Mouse (Mus musculus) cerebellum, adult 9-10 months (tissue): Measurements from ENCODE around the gene Phf11c.
"Not testable (repeated sequence)": the region's sequence is repeated elsewhere in the genome, so short reads cannot be mapped to it uniquely, and the experiment has no call there.

Experiments used
- DNase-seq: peaks from one replicate; pipeline ENCODE4 v3.0.0; 2022

Gene Phf11c

DNA sequence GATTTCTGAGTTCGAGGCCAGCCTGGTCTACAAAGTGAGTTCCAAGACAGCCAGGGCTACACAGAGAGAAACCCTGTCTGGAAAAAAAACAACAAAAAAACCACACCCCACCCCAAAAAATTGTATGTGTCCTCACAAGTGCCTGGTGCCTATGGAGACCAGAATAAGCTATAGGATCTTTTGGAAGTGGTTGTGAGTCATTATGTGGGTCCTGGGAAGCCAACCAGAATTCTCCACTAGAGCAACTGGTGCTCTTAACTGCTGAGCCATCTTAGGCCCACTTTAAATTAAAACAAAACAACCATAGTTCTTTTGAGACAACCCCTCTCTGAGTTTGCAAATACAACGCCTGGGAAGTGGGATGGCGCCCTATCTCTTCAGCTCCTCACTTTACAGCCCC lies at the start of gene Phf11c:
Gene Phf11c (minus strand): TSS at position 101 of the 400 bp plus-strand sequence.
- no peak for DNase-seq

DNA sequence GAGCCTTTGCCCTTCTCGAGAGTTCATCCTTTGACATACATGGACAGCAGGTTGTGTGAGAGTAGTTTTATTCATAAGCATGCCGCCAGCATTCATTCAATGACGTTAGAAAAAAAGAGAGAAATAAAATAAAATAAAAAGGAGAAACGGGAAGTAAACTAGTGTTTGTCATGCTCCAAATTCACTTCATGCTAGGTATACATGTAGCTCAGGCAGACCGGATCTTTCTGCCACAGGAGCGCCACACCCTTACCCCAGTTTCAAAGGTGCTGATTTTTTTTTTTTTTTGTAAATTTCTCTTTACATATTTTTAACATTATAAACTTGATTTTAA lies 46.3 kb upstream of the Phf11c start:
- no peak for DNase-seq

DNA sequence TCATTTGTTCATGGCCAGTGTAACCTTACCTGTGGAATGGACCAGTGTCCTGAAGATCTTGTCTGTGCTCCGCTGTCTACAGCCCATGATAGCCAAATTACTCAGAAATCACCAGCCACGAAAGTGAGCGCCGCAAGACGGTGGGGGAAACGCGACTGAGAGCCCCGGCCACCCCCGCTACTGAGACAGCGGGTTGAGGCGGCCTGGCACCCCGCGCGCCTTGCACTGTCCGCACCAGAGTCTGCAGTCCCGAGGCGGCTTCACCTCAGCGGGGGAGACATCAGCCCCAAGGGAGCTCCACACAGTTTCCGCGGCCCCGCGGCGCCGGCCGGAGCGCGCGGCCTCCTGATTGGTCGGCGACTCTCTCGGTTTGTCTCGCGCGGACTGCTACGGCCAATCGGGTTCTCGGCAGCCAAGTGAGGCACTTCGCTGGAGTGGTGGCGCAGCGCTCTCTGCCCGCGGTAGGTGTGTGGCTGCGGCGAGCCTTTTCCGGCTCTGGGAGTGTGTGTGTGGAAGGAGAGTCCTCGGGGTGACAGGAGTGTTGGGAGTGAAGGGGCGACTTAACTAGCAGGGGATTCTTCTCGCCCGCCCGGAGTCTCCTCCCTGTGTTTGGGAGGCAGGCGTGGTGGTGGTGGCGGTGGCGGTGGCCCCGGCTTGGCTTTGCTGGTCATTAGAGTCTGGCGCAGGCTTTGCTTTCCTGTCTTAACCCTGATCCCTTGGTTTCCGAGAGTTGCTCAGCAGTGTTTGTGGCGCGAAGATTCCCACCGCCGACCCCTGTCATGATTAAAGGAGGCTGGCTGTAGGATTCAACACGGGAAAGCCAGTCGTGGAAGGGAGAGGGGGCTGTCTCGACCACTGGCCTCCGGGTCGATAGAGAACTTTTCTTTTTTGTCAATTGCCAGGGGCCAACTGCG lies 45.6 kb upstream of the Phf11c start, which contains the start of the genes Setdb2 and Cab39l:
Gene Setdb2 (minus strand): TSS at position 327 of the 914 bp plus-strand sequence.
Gene Cab39l (plus strand): TSS at position 415 of the 914 bp plus-strand sequence.
- DNase-seq: peak; percentile 91

DNA sequence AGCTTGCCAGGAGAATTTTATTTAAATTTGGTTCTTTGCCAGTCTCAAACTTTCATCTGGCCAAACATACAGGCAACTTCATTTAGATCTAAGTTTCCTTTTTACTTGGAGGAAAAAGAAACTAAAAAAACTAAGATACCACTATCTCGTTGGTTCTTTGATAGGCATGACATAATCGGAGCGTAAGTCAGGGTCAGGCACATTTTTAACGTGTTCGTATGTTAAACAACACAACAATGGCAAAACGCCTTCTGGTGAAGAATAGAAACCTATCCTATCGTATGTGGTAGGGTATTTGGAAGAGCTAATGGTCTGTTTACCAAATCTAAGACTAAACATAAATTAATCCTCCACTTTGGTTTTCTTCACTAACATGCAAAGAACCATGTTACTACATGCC lies 44.9 kb upstream of the Phf11c start:
- DNase-seq: peak; percentile 8

DNA sequence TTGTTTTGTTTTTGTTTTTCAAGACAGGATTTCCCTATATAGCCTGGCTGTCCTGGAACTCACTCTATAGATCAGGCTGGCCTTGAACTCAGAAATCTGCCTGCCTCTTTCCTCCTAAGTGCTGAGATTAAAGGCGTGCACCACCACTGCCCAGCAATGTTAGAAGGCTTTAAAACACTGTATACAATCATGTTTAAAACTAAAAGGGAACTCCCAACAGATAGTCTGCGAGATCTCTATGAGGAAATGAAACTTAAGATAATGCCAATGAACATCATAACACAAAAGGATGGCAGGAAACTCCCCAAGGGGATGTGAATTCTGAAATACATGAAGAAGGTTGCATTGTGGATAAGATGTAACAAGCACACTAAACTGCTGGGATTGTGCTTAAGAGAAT lies 43.3 kb upstream of the Phf11c start:
- DNase-seq: no peak

DNA sequence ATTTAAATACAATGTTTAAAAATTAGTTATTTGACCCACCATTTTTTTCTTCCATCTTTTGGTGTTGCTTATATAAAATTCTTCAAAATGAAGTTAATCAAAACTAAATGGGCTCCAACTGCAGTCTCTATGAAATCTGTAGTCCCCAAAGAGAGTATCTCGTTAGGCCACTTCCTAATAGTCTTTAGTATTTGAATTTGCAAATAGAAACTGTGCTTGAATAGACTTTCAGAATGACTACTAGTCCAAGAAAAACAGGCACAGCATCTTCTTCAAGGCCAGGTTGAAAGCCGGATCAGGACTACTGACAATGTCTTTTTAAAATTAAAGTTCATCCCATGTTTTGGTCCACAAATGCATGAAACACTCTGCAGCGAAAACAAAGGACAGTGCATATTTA lies 42.2 kb upstream of the Phf11c start:
- no peak for DNase-seq

DNA sequence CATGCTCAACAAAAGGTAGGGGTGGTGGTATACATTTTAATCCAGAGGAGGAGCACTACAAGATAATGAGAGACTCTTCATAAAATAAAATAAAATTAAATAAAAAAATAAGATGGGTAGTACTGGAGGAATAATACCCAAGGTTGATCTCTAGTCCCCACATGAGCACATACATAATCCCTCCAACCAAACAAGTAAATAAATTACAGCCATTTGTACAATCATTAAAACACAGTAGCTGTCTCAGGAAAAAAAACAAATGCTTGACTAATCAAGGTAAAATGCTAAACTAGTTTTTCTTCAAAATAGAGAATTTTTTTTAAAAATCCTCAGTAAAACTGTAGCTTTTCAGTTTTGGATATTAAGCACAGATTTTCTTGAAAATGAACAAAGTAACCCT lies 40.0 kb upstream of the Phf11c start:
- DNase-seq: no peak

DNA sequence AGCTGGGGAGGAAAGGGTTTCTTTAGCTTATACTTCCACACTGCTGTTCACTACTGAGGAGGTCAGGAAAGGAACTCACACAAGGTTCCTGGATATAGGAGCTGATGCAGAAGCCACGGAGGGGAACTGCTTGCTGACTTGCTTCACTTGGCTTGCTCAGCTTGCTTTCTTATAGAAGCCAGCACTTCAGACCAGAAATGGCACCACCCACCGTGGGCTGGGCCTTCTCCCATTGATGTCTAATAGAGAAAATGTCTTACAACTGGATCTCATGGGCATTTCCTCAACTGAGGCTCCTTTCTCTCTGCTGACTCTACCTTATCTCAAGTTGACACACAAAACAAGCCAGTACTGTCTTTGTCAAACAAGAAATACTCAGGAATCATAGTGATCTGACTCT lies 38.7 kb upstream of the Phf11c start:
- no peak for DNase-seq

DNA sequence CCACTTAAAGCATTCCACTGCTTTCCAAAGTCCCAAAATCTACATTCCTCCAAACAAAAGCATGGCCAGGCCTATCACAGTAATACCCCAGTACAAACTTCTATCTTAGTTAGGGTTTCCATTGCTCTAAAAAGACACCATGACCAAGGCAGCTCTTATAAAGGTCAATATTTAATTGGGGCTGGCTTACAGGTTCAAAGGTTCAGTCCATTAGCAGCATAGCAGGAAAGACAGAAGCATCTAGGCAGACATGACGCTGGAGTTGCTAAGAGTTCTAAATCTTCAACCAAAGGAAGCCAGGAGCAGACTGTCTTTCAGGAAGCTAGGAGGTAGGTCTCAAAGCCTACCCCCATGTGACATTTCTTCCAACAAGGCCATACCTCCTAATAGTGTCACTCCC lies 35.4 kb upstream of the Phf11c start:
- DNase-seq: no peak

DNA sequence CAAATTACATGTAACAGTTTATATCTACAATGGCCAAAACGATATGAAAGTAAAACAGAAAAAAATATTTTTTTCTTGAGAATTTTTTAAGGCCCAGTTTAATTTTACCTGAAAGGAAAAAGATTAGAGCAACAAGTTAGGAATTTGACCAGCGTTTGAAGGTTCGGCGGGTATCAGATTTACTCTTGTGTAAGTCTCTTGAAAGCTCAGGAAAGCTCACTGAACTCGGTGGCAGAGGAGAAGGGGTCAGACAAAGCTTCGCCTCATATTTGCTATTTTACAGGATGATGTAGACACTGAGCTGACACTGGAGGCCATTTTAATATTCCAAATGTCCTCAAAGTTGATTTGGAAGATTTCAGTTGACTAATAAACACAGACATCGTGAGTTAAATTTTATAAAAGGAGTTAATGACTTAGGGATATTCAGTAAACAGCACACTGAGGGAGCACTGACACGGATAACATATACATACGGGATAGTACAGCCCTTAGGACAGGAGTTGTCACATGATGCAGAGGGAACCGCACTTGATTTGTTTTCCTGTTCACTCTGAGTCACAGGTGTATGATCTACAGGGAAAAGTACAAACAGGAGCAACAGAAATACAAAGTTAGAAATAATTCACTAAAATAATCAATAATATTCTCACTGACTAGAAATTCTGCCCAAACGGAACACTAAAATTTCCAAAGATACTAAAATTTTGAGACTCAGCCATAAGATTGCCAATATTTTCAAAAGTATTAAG lies 27.9 kb upstream of the Phf11c start:
- no peak for DNase-seq

DNA sequence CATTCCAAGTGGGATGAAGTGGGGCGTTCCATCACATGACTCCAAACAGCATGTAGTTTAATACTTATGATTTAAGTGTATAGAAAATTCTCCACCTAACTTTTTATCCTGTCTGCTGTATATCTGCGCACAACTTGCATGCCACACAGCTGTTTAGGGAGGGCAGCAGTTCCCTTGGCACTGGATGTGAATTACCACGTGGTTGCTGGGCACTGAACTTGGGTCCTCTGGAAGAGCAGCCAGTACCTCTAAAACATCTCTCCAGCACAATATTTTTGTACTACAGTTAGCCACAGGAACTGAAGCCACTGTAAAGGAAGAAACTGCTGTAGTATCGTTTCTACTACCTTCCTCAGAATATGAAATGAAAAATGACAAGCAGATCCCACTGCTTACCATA lies 23.0 kb upstream of the Phf11c start:
- no peak for DNase-seq

DNA sequence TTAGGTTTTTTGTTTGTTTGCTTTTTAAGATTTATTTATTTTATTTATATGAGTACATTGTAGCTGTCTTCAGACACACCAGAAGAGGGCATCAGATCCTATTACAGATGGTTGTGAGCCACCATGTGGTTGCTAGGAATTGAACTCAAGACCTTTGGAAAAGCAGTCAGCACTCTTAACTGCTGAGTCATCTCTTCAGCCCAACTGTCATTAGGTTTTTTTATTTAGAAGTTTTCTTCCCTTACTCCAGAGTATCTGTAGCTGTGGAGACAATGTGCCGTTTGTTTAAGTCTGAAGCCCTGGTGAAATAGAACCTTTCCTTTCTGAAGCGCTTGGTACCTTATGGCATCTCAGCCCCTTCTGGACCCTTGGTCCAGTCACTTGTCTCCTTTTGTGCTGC lies 19.8 kb upstream of the Phf11c start:
- not testable (repeated sequence) for DNase-seq

DNA sequence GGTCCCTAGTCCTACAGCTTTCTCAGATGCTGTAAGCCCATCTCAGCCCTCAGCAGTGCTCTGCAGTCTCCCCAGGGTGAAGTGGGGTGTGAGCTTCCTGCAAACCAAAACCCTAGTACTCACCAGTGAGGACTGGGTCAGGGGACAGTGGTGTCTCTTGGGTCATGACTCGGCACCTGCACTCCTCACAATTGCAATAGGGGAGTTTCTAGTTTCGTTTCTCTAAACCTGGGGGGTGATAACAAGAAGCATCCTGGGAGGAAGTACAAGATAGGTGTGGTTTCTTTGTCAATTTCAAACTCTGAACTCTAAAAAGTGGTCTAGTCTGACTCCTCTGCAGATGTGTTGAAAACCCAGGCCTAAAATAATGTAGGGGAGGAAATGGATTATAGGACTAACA lies 1.8 kb upstream of the Phf11c start:
- no peak for DNase-seq

DNA sequence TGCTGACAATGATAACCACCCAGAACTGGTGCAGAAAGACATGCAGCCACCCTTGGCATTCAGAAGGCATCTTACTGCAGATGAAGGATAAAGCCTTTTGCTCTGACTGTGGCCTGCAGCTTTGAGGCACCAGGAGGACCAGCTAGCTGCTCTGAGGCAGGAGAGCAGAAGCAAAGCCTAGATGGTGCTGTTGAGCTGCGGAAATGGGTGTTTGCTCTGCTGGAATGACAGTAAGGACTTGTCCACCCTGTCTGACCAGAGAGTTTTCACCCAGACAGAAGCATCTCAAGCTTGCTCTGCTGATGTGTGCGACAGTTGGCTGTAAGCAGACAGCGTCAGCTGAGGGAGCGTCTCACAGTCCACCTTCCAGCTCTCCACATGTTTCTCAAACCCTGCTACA lies 5.0 kb downstream of the Phf11c start:
- DNase-seq: peak; percentile 5

DNA sequence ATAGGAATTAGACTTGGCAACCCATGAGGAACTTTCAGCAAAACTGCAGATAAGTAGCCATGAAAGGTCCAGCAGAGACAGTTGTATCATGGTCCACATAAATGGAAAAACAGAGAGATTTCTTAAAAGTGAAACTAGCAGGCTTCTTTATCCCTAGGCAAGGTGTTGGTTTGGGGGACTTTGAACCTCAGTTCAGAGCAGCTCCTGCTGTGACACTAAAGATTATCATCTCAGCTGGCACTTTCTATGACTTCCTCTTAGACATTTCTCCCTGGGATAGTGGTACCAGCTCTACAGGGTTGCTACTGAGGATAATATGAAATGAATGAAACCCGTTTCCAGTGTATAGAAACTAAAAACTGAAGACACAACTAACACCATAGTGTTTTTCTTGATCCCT lies 5.6 kb downstream of the Phf11c start:
- DNase-seq: no peak

DNA sequence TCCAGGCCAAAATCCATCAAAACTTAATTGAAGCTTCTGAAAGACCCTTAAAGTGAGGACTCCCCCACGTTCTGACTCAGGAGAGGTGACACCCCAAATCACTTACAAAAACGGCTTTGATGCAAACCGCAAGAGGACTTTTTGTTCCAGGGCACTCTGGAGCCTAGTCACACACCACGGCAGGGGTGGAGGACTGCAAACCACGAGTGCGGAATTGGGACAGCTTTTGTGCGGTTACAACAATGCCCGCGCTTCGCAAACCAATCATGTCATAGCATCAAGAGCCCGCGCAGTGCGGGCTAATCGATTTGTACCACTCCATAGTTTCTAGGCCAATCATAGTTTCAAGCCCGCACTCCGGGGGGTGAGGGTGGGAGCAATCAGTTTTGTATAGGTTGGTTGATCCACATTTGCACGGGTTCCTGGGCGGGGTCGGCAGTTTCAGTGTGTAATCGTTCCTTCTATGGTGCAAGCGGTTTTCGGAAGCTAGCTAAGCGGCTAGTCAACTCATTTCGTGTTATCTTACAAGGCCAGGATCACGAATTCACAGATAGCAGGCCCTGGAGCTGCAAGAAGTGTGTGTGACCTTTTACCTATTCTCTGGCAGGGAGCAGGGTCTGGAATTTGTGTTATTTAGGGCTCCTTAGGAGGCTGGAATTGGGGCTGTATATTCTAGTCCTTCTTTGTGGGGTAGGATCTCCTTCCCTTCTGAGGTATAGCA lies 24.7 kb downstream of the Phf11c start:
- DNase-seq: no peak

DNA sequence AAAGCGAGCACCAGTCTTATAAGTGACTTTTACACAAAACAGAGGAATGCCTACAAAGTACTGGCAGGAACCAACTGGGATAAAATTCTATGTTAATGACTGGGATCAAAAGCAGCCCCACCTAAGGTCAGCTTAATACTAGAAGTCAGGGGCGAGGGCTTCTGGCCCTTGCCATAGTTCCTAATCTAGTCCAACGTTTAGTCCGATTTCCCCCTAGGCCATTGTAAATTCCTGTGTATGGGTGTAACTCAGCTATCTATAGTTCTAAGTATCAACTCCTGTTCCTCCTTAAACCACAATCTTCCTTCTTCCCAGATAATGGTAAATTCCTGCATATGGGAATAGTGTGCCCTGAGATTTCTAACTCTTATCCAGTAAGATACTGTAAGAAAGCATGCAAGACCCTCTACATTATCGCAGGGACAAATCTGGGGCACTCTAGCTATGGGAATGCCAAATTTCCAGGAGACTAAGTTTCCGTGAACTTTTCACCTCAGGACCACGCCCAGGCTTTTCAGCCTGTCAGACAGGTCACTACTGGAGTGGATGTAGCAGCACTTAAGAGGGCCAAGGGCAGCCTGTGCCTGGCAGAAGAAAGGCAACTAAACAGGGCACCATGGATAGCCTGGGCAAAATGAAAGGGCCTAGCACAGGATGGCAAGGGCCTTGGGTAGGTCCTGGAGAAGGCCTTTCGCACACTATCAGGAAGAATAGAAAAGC lies 28.6 kb downstream of the Phf11c start:
- no peak for DNase-seq

DNA sequence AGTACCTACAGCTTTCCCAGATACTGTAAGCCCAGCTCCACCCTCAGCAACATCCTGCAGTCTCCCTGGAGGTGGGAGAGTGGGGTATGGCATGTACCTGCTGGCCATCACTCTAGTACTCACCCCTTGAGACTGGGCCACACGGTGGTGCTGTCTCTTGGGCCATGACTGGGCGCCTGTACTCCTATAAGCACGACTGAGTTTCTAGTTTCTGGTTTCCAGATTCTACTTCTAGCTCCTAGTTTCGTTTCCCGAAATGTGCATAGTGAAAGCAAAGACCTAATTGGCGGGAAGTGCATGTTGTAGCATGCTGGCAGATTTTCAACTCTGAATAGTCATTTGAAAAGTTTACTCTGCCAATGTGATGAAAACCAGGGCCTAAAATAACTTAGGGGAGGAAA lies 29.9 kb downstream of the Phf11c start, which contains the start of gene Phf11d:
Gene Phf11d (minus strand): TSS at position 227 of the 401 bp plus-strand sequence.
- DNase-seq: no peak

DNA sequence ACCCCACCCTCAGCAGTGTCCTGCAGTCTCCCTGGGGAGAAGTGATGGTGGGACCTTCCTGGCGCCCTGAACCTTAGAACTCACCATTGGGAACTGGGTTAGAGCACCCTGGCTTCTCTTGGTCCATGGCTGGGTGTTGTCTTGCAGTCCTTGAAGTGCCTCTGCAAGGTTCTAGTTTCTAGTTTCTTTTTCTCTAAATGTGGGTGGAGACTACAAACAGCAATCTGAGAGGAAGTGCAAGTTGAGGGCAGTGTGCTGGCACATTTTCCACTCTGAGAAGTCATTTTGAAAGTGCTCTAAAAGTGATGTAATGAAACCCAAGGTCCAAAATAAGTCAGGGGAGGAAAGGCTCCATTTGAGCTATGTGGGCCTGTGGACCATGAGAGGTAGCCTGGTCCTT lies 54.0 kb downstream of the Phf11c start, which contains the start of gene Phf11b:
Gene Phf11b (minus strand): TSS at position 163 of the 400 bp plus-strand sequence.
- DNase-seq: not testable (repeated sequence)

DNA sequence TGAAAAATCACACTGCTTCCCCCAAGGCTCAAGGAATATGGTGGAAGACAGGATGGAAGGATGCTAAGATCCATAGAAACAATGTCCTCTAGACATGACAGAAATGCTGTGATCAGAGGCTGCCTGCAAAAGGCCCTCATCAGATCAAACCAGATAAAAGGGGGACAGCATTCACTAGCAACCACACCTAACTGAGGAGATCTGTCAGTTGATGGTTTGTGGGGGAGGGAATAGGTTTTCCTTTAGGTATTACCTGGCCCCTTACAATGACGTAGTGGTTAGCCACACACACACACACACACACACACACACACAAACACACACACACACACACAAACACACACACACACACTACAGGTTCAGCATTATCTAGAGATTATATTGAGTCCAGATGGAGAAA lies 55.6 kb downstream of the Phf11c start:
- DNase-seq: no peak

DNA sequence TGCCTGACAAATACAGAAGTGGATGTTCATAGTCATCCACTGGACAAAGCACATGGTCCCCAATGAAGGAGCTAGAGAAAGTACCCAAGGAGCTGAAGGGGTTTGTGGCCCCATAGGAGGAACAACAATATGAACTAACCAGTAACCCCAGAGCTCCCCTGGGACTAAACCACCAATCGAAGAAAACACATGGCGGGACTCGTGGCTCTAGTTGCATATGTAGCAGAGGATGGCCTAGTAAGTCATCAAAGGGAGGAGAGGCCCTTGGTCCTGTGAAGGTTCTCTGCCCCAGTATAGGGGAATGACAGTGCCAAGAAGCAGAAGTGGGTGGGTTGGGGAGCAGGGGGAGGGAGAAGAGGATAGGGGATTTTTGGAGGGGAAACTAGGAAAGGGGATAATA lies 59.1 kb downstream of the Phf11c start:
- not testable (repeated sequence) for DNase-seq
